Mouse (Mus musculus): ENCODE data around the gene Prdm2. TPM values are rescaled to one million over a fixed set of nuclear protein-coding genes. Genes with fewer than 3 reads are reported as not detected.

Prdm2 gene
- polyA plus RNA-seq, 1 experiment from 2014 or later = 18.6 TPM

DNA sequence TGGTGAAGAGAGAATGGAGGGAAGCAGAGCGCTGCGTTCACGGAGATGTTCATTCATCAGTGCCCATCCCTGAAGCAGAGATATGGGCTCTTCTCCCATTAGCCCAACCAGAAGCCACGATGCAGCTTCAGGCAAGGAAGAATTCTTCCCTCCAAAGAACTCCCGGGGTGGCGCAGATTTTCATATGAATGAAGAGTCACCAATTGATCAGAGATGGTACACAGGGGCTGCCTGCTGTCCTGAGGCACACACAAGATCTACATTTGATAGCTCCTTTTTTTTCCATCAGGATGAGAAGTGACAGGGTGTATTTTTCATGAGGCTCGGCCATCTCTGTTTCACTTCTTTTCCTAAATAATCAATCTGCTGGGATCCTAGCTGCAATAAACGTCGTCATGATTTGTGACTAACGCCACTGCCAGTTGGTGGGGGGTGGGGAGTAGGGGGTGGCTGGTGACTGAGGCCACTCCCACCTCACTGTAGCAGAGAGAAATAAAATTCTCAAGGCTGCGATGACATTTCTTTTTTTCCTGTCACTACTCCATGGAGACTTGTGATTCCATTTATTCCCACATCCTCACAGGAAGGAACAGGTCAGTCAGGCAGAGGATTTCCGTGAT, 120.6 kb downstream of the Prdm2 start:
- no peak overlapping the region for H3K4me3 ChIP-seq
- no peak for ATAC-seq
- H3K27ac ChIP-seq = no peak overlapping the region
- H3K4me2 ChIP-seq = no peak overlapping the region
- no peaks in the 10 kb centered on the region; the same call in 1 of the 2 replicates for H3K9me3 ChIP-seq (replicated peaks)
- WGBS = 51% methylated on average over 12 of the region's 12 CpGs
- H3K27me3 ChIP-seq = no peaks in the 10 kb centered on the region
- no peaks in the 10 kb centered on the region for H3K36me3 ChIP-seq (ENCODE audit: poor library complexity, severe bottlenecking)
- H3K4me1 ChIP-seq = 0 out of 2 replicates have a peak, but pooled peaks cover 3% of the 10 kb centered on the region
- no peak overlapping the region for H3K9ac ChIP-seq

GRCm38 (mm10) chr4:143090551-143090950, 122.2 kb downstream of the Prdm2 start:
- 93% methylated on average over 3 of the region's 3 CpGs for WGBS

DNA sequence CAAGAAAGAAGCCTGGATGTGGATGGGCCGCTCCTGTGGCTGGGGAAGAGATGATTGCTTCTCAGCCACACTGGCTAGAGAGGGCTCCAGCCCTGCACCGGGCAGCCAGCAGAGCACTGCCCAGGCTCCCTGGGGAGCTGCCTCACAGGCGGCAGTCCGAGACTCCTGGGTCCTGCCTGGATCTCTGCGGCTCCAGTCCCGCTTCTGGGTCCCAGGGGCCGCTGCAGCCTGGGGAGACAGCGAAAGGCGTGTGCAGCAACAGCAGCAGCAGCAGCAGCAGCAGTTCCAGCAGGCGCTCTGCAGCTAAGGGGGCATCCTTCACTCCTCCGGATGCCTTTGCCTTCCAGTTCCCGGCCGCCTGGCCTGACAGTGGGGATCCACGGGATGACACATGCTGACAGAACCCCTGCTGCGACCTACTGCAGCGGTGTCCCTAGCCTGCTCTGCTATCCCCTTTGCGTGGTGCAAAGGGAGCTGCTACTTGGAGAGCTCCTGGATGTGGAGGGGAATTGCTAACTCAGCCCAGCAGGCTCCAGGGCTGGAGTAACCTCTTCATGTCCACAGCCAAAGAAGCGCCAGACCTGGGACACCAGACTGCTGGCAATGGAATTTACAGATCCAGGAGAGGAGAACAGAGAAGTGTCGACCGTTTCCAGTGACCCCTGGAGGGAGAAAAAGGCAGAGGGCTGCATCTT, 138.6 kb downstream of the Prdm2 start:
- WGBS = 6% methylated on average over 19 of the region's 20 CpGs
- Histone ChIP-seq H3K9me3 (replicated peaks) (no peaks in the 10 kb centered on the region), H3K4me2 (peak overlapping the region; percentile 50), H3K4me3 (peak overlapping the region; percentile 12), H3K4me1 (peaks cover 12% of the 10 kb centered on the region; the same call in 1 of the 2 replicates), H3K9ac (peak overlapping the region; percentile 57), H3K27me3 (no peaks in the 10 kb centered on the region), H3K27ac (no peak overlapping the region), H3K36me3 (ENCODE audit: poor library complexity, severe bottlenecking) (no peaks in the 10 kb centered on the region)
- no peak for ATAC-seq

More at GRCm38 (mm10) chr4:143090551-143090950, 122.2 kb downstream of the Prdm2 start:
- H3K4me3 ChIP-seq = no peak overlapping the region
- H3K4me2 ChIP-seq = no peak overlapping the region
- H3K4me1 ChIP-seq = 0 out of 2 replicates have a peak, but pooled peaks cover 3% of the 10 kb centered on the region
- no peak overlapping the region for H3K27ac ChIP-seq
- H3K36me3 ChIP-seq (ENCODE audit: poor library complexity, severe bottlenecking) = no peaks in the 10 kb centered on the region
- H3K9ac ChIP-seq = no peak overlapping the region
- no peaks in the 10 kb centered on the region; the same call in 1 of the 2 replicates for H3K9me3 ChIP-seq (replicated peaks)
- no peak for ATAC-seq
- no peaks in the 10 kb centered on the region for H3K27me3 ChIP-seq

GRCm38 (mm10) chr4:143071791-143072190, 141.0 kb downstream of the Prdm2 start:
- 40% methylated on average over 8 of the region's 8 CpGs for WGBS
- Histone ChIP-seq H3K4me3 (no peak overlapping the region), H3K4me2 (no peak overlapping the region), H3K4me1 (peaks cover 12% of the 10 kb centered on the region; the same call in 1 of the 2 replicates), H3K9me3 (replicated peaks) (no peaks in the 10 kb centered on the region), H3K9ac (no peak overlapping the region), H3K27ac (no peak overlapping the region), H3K36me3 (ENCODE audit: poor library complexity, severe bottlenecking) (no peaks in the 10 kb centered on the region), H3K27me3 (no peaks in the 10 kb centered on the region)
- ATAC-seq = no peak

DNA sequence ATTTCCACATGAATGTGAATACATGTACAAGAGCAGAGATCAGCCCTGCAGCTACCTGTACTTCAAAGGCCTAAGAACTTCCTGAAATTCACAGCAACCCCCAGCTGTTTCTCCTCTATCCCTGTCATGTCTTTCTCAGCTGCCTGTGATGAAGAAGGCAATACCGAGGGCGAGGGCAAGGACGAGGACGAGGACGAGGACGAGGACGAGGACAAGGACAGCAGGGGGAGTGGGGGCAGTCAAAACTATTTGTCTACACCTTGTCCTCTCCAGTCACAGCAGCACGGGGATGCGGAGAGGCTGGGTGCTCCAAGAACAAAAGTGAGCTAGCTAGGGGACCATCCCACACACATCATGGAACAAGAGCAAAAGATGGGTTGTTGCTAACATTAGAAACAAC, 145.8 kb downstream of the Prdm2 start:
- no peak overlapping the region for H3K9ac ChIP-seq
- H3K27me3 ChIP-seq = no peaks in the 10 kb centered on the region
- no peak overlapping the region for H3K4me2 ChIP-seq
- no peak for ATAC-seq
- H3K4me1 ChIP-seq = peaks cover 4% of the 10 kb centered on the region; the same call in 1 of the 2 replicates
- WGBS = 92% methylated on average over 9 of the region's 9 CpGs
- H3K36me3 ChIP-seq (ENCODE audit: poor library complexity, severe bottlenecking) = no peaks in the 10 kb centered on the region
- no peak overlapping the region for H3K27ac ChIP-seq
- no peak overlapping the region for H3K4me3 ChIP-seq
- H3K9me3 ChIP-seq (replicated peaks) = no peaks in the 10 kb centered on the region

DNA sequence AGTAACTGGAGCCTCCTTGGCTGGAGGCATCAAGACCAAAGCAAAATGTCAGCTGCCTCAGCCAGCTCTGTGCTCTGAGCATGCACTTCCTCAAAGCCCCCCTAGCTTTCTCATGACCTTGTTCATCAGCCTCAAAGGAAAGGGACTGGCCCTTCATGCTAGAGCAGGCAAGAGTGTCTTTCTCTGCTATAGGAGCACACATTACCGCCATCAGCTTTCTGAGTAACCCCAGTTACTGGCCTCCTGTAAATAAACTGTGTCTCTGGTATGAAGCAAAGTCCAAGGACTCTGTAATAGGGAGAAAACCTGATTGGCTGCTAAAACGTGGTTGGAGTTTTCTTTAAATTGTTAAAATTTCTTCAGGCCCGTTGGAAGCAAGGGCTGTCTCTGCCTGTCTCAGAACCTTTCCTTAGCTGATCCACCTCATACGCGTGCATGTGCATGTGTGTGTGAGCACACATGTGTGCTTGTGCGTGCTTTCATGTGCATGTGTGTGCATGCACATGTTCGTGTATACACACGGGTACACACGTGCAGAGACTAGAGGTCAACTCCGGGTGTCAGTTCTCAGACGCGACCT, 153.9 kb downstream of the Prdm2 start:
- ATAC-seq = no peak
- H3K4me2 ChIP-seq = no peak overlapping the region
- 92% methylated on average over 12 of the region's 12 CpGs for WGBS

More for the DNA sequence above, 153.9 kb downstream of the Prdm2 start:
- no peaks in the 10 kb centered on the region for H3K4me1 ChIP-seq
- H3K36me3 ChIP-seq (ENCODE audit: poor library complexity, severe bottlenecking) = no peaks in the 10 kb centered on the region
- H3K4me3 ChIP-seq = no peak overlapping the region
- no peak overlapping the region for H3K27ac ChIP-seq
- no peaks in the 10 kb centered on the region for H3K9me3 ChIP-seq (replicated peaks)
- H3K27me3 ChIP-seq = no peaks in the 10 kb centered on the region
- H3K9ac ChIP-seq = no peak overlapping the region

Small RNA genes lying within 50 kb of the gene (microRNA-seq; reads per million reads assigned to microRNA genes)
- gene Mir7021 = 4.0 reads per million, percentile 10 among the genes with 10 or more reads in this experiment

Other genes starting within 250 kb of the Prdm2 start
- 59.6 and 62.2 TPM in 2 replicates for gene Pdpn, start 86.6 kb upstream of the Prdm2 start, polyA plus RNA-seq (2015; fragmentation: Nextera tagmentation; extraction: Ambion mirVana)
- gene Lrrc38, start 136.8 kb upstream of the Prdm2 start, polyA plus RNA-seq (2015; fragmentation: Nextera tagmentation; extraction: Ambion mirVana) = not detected in 2 replicates
- not detected in 2 replicates for gene Pramel1, start 181.4 kb upstream of the Prdm2 start, polyA plus RNA-seq (2015; fragmentation: Nextera tagmentation; extraction: Ambion mirVana)
- gene Pramef8, start 199.4 kb upstream of the Prdm2 start, polyA plus RNA-seq (2015; fragmentation: Nextera tagmentation; extraction: Ambion mirVana) = 24.3 and 24.4 TPM in 2 replicates
- gene Oog4, start 237.3 kb upstream of the Prdm2 start, polyA plus RNA-seq (2015; fragmentation: Nextera tagmentation; extraction: Ambion mirVana) = not detected in 2 replicates